Mouse (Mus musculus) layer of hippocampus, postnatal 25 days (tissue): ENCODE results near the gene Cd63. TPM values are rescaled to one million over a fixed set of nuclear protein-coding genes. Genes with fewer than 3 reads are reported as not detected.

Experiments
- DNase-seq, 2 experiments: peaks; one replicate each; pipeline ENCODE4 v3.0.0; 2022; ENCODE audit warnings: mixed read lengths in 2 of 2, low spot score in 1 of 2; ENCODE audit errors: extremely low spot score in 1 of 2
- total RNA-seq, 2 experiments: library from RNA; stranded (reverse); gene quantifications; 2 replicates each; pipeline ENCODE4 v1.2.3; 2021

The Cd63 gene
- total RNA-seq: 10 to 100 TPM; 76.6 to 84.7 TPM

DNA sequence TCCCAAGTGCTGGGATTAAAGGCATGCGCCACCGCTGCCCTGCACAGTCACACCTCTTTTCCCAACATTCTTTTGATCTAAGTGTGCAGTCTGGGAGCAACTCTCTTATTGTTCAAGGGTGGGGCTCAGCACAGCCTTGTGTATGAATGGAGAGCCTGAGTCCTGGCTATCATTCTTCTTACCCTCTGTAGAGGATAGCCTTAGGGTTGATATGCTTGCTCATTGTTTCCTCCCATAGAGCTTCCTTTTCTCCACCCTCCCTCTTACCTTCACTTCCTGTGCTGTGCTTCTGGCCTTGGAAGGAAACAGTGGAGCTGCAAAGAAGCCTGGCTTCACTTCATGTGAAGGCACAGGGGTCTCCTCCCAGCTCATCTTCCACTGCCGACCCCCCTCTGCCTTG lies at the start of gene Cd63:
Gene Cd63 (plus strand): TSS at position 292 of the 400 bp plus-strand sequence.
- no peak for DNase-seq

DNA sequence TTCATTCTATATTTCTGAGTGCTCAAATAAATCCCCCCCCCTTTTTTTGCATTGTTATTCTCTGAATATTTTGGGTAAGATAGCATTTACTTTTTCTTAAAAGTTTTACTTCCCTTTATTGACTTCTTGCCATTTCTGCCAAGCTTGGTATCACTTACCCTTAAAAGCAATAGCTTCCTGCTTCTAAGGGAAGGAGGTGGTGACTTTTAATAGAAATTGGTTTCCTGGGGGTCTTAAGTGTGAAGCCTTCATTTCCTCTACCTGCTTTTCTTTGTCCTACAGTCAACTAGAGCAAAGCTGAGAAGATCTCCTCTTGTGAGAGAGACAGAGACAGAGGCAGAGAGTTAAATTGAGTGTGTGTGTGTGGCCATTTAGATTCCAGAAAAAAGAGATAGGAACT lies 39.6 kb upstream of the Cd63 start:
- no peak for DNase-seq

DNA sequence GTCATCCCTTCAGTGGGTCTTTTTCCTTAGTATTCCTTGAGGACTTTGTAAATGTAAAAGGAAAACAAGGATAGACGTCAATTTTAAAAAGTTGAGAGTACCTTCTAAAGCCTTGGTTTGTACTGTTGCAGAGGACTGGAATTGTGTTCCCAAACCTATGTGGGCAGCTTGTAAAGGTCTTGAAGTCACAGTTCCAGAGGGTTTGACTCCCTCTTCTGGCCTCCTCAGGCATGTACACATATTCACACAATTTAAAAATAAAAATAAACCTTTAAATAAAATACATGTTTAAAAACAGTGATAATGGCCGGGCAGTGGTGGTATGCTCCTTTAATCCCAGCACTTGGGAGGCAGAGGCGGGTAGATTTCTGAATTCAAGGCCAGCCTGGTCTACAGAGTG lies 34.7 kb upstream of the Cd63 start:
- no peak for DNase-seq

DNA sequence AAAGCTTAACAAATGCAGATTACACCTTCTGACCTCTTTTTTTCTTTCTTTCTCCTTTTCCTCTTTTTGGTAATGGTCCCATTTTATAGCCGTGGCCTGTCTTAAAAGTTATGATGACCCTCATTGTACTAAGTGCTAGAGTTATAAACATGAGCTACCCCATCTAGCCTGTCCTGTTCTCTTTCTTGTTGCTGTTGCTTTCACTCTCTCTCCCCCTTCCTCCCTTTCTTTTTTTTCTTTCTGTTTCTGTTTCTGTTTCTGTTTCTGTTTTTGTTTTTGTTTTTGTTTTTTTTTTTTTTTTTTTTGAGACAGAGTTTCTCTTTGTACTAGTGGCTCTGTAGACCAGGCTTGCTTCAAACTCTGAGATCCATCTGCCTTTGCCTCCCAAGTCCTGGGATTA lies 34.3 kb upstream of the Cd63 start:
- DNase-seq: no peak

DNA sequence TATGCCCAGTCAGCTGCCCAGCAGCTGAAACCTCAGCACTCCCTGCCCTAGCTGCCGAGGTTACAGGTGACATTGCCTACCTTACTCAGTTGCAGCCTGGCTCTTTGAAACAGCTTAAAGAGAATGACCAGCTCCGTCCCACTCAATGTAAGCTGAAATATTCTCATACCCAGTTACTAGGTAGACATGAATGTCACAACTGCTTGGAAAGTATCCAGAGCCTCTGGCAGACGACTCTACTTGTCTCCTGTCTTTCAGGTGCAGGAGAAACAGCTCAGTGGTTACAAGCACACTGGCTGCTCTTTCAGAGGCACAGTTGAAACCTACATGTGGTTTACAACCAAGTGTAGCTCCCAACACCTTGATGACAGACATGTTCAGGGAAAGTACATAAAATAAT lies 30.4 kb upstream of the Cd63 start:
- DNase-seq: no peak

DNA sequence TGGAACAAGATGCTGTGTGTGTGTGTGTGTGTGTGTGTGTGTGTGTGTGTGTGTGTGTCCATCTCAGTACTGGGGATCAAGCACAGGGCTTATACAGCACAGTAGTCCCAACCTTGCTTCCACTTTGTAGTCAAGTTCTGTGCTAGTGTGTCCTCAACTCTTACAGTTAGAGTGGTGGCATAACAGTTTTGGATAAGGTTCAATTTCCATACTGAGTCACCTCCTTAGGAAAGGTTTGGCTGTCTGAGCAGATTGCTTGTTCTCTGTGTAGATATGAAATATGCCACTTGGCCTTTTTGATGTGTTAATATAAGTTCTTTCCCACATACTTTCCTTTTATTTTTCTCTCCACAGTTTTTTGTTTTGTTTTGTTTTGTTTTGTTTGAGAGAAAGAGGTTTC lies 22.5 kb upstream of the Cd63 start:
- no peak for DNase-seq

DNA sequence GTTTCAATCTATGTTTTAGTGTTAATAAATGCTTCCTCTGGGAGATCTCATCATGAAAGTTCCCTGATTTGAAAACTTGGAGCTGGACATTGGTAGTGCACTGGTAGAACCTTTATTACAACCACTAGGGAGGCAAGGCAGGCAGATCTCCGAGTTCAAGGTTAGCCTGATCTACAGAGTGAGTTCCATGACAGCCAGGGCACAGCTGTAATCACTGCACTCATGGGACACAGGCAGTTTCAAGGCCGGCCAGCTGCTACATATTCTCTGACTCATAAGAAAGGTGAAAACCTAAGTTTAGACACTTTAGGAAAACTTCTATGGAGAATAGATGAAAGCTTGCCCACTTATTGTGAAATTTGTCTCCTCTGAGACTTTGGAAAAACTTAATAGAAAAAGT lies 22.0 kb upstream of the Cd63 start:
- no peak for DNase-seq

DNA sequence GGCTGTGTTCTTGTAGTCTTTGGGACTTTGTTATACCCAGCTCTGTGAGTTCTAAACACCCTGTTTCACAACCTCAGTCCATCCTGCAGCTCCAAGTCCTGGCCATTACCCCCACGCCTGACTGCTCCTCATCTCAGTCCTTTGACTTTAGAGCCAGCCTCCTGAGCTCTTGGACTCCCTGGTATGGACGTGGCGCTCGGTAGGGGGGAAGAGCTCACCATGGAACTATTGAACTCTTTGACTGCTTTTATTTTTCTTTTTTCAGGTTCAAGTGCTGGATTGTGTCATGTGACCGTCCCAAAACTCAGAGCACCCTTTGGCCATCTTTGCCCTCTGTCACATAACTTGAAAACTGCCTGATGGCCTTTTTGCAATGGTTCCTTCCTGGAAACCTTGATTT lies 18.7 kb upstream of the Cd63 start:
- DNase-seq: no peak

DNA sequence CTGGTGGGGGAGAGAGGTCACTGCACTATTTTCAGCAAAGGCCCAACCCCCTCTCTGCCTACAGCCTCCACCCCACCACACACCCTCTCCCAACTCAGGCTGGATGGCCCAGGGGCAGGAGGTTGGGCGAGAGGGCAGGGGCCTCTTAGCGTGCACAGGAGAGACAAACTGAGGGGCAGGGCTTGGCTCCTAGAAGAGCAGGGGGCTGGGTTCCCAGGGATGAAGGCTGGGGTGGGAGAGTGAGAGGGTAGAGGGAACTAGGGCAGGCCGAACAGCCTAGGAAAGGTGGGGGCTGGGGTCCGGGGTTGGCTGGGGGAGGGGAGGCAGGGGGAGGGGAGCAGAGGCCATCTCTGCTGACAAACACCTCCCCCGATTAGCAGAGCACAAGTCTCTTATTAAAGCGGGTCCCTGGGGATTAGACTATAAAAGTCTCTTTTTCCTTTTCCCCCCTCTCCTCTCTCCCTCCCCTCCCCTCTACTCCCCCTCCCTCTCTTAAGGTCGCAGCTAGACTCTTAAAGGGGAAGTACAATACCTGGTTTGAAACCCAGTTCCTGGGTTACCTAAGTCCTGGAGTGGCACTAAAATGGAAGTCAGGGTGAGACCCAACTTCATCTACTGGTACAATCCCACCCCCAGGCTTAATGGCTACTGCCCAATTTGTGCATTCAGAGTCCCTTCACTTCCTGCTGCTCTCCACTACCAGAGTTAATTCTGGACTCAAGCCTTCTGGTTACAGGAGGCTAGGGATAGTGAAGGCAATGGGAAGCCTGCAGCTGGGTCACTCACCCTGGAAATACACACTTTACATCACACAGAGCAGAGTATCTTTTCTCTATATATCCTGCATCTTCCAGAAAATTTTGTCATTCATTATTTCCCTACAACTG lies 11.6 kb upstream of the Cd63 start:
- no peak for DNase-seq

DNA sequence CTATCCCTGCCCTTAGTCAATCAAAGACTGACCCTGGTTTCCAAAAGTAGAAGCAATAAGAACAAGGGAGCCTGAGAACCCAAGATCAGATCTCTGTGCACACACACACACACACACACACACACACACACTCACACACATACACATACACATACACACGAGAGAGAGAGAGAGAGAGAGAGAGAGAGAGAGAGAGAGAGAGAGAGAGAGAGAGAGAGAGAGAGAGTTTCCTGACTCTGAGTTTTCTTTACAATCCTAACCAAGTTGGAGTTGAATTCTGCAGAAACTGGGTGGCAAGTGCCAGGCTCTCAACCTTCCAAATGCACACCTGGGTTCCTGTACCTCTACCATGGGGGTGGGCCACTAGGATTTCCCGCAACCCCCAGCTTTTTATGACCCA lies 10.9 kb upstream of the Cd63 start:
- DNase-seq: no peak

DNA sequence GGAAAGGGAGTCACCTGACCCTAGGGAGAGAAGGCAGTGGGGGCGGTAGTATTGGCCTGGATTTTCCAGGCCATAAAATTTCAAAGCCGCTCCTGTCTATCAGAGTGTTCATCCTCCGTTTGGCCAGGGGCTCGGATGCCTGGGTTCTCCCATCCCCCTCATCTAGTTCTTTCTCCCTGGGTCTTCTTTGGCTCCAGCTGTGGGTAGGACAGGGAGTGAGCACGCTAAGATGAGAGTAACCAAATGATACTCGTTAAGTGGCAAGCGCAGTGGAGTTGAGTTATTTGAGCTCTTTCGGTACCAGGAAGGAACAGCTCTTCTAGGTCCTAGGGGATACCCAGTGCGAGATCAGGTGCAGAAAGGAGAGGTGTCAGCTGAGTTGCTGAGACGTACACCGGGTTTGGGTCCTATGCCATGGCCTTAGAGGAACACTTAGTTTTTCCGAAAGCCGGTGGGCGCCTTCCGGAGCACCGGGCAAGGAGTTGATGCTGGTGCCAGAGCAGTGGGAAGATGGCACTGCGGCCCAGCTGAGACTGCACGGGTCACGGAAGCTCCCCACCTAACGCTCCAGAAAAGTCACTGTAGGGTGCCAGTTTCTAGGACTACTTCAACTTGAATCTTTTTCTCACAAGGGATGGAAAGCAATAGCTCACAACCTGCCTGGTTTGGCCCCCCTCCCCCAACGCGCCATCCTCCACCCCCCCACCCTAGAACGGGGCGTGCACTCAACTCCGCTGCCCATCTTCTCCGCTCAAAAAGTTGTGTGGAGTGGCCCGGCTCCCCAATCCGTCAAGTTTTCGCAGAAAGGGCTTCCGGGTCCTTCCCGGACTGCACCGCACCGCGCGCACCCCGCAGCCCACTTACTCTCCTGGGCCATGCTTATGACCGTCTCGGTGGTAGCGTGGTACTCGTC lies 10.2 kb upstream of the Cd63 start:
- no peak for DNase-seq

DNA sequence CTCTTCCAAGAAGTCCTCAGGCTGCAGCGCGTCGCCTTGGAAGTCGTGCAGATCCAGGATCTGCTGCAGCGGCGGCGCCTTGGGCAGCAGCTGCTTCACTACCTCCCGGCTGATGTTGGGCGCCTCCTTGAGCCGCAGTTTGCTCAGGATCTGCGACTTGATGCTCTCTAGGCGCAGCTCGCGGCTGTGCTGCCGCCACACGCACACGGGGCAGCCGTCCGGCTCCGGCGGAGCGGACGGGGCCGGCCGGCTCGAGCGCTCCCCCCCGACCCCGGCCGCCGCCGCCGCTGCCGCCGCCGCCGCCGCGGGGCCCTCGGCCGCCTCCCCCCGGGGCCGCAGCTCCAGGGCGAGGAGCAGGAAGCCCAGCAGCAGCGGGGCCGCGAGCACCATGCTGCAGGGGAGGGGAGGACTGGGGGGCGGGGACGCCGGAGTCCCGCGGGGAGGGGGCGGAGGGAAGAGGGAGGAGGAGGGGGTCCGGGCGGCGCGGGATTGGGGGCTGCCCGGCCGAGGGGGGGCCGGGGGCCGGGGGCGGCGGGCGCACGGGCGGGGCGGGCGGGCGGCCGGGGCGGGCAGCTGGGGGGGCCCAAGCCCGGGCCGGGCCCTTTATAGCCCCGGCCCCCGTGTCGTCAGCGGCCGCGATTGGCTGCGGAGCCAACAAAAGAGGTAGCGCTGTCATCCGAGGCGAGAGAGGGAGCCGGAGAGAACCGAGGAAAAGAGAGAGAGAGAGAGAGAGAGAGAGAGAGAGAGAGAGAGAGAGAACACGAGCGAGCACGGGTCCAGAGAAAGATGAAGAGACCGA lies 9.3 kb upstream of the Cd63 start, which contains the start of gene Gdf11:
Gene Gdf11 (minus strand): TSS at position 423 of the 799 bp plus-strand sequence.
- DNase-seq: peak; percentile 44 to 51

DNA sequence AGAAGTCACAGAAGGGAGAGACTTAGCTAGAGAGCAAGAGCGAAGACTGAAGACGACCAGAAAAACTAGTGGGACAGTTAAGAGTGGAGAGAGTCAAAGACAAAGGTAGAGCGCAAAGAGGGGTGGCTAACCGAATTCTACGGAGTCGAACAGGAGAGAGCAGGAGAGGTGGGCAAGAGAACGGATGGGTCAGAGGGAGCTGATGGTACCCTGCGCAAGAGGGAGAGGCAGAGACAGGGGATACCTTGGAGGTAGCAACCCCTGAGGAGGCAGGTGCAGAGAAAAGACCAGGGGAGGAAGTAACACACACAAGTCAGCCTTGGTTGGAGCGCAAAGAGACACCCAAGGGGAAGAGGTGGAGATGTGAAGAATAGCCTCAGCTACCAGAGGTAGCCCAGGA lies 8.5 kb upstream of the Cd63 start:
- DNase-seq: no peak

DNA sequence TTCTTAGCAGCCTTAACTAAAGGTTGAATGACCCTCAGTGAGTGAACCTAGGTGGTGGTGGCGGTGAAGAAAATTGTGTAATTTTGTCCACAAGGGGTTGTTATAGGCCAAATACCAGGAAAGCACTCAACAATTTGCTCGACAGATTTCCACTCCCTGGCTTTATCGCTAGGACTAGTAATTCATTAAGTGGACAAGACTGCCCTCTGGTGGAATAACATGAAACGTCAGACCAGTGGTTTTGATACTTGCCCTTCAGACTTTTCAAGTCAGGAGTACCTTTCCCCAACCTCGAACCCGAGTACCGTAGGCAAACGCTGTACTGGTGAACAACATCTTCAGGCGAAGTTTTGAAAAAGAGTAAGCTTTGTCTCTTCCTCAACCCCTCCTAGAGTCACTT lies 5.4 kb upstream of the Cd63 start:
- peak; percentile 45 to 75 for DNase-seq

DNA sequence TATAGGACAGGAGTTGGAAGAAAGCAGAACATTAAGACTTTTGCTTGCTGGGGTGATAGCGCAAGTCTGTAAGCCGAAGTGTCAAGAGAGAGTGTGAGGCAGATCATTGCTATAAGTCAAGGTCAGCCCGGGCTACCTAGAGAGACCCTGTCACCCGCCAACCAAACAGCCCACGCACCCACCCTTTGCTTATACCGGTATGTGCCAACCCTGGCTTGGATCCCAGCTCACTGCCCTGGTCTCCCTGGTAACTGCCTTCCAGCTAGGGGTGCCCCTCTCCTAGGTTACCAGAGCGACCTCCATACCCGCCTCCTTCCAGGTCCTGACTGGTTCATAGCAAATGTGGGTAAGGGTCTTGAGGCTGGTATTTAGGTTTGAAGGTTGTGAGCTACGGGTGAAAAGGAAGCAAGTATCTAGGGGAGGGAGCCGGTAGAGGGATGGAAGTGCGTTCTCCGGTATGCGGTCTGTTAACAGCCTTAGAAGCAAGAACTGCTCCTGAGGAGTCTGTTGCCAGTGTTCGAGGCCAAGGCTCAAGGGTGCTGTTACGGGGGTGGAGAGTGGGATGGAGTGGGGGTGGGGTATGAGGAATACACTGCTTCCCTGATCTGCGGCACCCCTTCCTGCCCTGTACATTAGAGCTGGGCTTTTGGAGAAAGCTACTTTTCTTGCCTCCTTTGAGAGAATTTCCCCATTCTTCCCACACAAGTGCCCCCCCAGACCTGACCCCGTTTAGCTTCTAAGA lies 4.7 kb upstream of the Cd63 start:
- DNase-seq: peak in 1 of 2 experiments; percentile 58

DNA sequence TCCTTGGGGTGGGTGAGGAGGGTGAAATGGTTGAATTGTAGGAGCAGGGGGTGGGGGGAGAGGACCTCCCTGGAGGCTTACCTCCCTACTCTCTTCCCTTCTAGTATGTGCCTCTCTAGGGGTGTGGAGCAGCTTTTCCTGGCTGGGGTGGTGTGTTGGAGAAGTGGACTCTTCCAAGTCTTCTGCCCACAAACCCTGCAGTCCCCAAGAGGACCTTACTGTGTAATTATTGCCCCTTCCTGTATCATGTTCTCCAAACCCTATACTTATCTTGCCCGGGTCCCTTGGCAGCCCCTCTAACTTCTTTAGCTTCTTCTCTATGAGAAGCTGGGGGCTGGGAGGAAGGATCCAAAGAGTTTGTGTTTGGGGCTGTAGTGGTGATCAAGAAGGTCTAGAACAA lies 4.0 kb upstream of the Cd63 start:
- DNase-seq: no peak

DNA sequence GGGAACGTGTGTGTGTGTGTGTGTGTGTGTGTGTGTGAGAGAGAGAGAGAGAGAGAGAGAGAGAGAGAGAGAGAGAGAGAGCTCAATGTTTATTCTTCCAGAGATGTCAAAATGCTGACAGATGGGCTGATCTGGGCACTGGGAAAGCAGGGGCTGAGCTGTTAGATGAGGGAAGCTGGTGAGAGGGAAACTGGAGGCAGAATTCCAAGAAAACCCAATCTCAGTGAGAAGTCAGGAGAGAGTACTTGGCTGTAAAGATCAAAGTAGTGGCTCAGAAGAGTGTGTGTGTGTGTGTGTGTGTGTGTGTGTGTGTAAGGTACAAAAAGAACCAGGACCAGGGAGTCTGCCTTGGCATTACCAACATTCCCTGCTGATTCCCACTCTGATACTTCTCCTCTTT lies 3.3 kb upstream of the Cd63 start:
- no peak for DNase-seq

DNA sequence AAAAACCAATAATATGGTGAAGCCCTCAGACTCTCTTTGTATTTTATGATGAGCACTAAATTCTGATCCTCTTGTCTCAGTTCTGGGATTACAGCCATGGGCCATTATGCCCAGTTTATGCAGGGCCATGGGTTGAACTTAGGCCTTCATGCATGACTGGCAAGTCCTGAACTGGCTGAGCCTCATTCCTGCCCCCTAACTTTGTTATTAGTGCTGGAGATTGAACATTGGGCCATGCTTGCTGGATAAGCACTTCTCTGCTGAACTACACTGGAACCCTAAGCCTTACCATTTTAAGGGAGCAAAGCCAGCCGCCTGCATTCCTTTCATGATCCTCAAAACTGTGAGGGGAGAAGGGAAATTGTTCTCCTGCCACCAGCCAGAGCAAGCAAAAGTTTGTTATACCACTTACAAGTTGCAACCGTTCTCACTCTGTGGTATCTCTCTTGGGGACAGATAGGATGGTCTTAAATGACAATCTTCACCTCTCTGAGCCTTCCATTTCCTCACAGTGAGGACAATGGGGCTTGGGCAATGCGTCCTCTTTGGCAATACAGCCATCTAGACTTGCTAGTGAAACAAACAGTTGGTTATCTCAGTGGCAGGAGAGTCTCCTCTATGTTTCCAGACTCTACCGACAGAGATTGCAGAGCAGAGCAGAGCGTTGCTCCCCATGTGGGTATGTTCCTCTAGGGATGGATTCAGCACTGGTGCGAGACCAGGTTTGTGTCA lies 864 bp upstream of the Cd63 start:
- no peak for DNase-seq

DNA sequence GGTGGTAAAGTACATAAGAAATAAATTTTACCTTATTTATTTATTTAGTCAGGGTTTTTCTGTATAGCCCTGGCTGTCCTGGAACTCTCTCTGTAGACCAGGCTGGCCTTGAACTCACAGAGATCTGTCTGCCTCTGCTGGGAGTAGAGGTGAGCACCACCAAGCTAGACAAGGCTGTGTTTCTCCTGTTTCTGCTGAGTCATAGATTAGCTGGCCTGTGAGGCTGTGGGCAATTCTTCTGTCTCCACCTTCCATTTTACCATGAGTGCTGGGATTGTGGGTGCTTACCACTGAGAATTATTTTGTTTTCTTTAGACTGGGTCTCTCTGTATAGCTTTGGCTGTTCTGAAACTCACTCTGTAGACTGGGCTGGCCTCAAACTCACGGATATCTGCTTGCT lies 620 bp downstream of the Cd63 start:
- DNase-seq: no peak
